Mouse (Mus musculus): ENCODE data around the gene Rnls. TPM values are rescaled to one million over a fixed set of nuclear protein-coding genes. Genes with fewer than 3 reads are reported as not detected.

Rnls gene
- total and polyA plus RNA-seq, 3 experiments, result 5.6 to 15.3 (median 13.5) TPM

- WGBS, result 56% methylated on average over 6 of the region's 6 CpGs
- H3K27ac ChIP-seq, result no peak overlapping the region
- no peak for TF ChIP-seq POLR2A (IDR thresholded peaks at IDR 0.05; ENCODE audit: insufficient read depth, low read depth, low read length)
- TF ChIP-seq EP300 (IDR thresholded peaks at IDR 0.05; ENCODE audit: insufficient read depth, low read depth, low read length), result no peak
- no peak for TF ChIP-seq CTCF (IDR thresholded peaks at IDR 0.05)
- H3K36me3 ChIP-seq (ENCODE audit: control insufficient read depth, insufficient read depth, low read length), result no peaks in the 10 kb centered on the region
- intact Hi-C loops (cut with DNase I), result no loop called here
- H3K27me3 ChIP-seq (ENCODE audit: control insufficient read depth, insufficient read depth, low read length), result no peaks in the 10 kb centered on the region
- no peak overlapping the region for H3K4me3 ChIP-seq
- no peaks in the 10 kb centered on the region for H3K4me1 ChIP-seq (ENCODE audit: control insufficient read depth, insufficient read depth, low read length)
- no peaks in the 10 kb centered on the region for H3K79me2 ChIP-seq (replicated peaks; ENCODE audit: control insufficient read depth, insufficient read depth, low read length)
- no peak overlapping the region for H3K9ac ChIP-seq (ENCODE audit: low read depth, low read length)
- DNase-seq, result no peak
Observed at GRCm38 (mm10) chr19:33178367-33178766, 213.7 kb downstream of the Rnls start.

- no peak overlapping the region for H3K27ac ChIP-seq
- H3K79me2 ChIP-seq (replicated peaks; ENCODE audit: control insufficient read depth, insufficient read depth, low read length), result no peaks in the 10 kb centered on the region
- no peaks in the 10 kb centered on the region for H3K36me3 ChIP-seq (ENCODE audit: control insufficient read depth, insufficient read depth, low read length)
- H3K9ac ChIP-seq (ENCODE audit: low read depth, low read length), result no peak overlapping the region
- TF ChIP-seq POLR2A (IDR thresholded peaks at IDR 0.05; ENCODE audit: insufficient read depth, low read depth, low read length) (no peak), EP300 (IDR thresholded peaks at IDR 0.05; ENCODE audit: insufficient read depth, low read depth, low read length) (no peak), CTCF (IDR thresholded peaks at IDR 0.05) (no peak)
- no peak for DNase-seq
- intact Hi-C loops (cut with DNase I), result no loop called here
- H3K27me3 ChIP-seq (ENCODE audit: control insufficient read depth, insufficient read depth, low read length), result no peaks in the 10 kb centered on the region
- no peaks in the 10 kb centered on the region for H3K4me1 ChIP-seq (ENCODE audit: control insufficient read depth, insufficient read depth, low read length)
- H3K4me3 ChIP-seq, result no peak overlapping the region
Observed at GRCm38 (mm10) chr19:33173991-33174390, 218.1 kb downstream of the Rnls start.

GRCm38 (mm10) chr19:33169881-33170280 is 222.2 kb downstream of the Rnls start:
- TF ChIP-seq CTCF (IDR thresholded peaks at IDR 0.05), result no peak
- no peak for TF ChIP-seq POLR2A (IDR thresholded peaks at IDR 0.05; ENCODE audit: insufficient read depth, low read depth, low read length)
- no peak for TF ChIP-seq EP300 (IDR thresholded peaks at IDR 0.05; ENCODE audit: insufficient read depth, low read depth, low read length)
- intact Hi-C loops (cut with DNase I), result no loop called here

GRCm38 (mm10) chr19:33167528-33168264 is 224.4 kb downstream of the Rnls start:
- intact Hi-C loops (cut with DNase I), result no loop called here
- no peaks in the 10 kb centered on the region for H3K4me1 ChIP-seq (ENCODE audit: control insufficient read depth, insufficient read depth, low read length)
- no peaks in the 10 kb centered on the region for H3K79me2 ChIP-seq (replicated peaks; ENCODE audit: control insufficient read depth, insufficient read depth, low read length)
- WGBS, result 72% methylated on average over 17 of the region's 17 CpGs
- H3K9ac ChIP-seq (ENCODE audit: low read depth, low read length), result no peak overlapping the region
- no peak overlapping the region for H3K27ac ChIP-seq
- no peak for TF ChIP-seq POLR2A (IDR thresholded peaks at IDR 0.05; ENCODE audit: insufficient read depth, low read depth, low read length)
- TF ChIP-seq EP300 (IDR thresholded peaks at IDR 0.05; ENCODE audit: insufficient read depth, low read depth, low read length), result no peak
- TF ChIP-seq CTCF (IDR thresholded peaks at IDR 0.05), result no peak
- no peak for DNase-seq
- no peaks in the 10 kb centered on the region for H3K36me3 ChIP-seq (ENCODE audit: control insufficient read depth, insufficient read depth, low read length)
- H3K4me3 ChIP-seq, result no peak overlapping the region
- no peaks in the 10 kb centered on the region for H3K27me3 ChIP-seq (ENCODE audit: control insufficient read depth, insufficient read depth, low read length)

More at GRCm38 (mm10) chr19:33169881-33170280, 222.2 kb downstream of the Rnls start:
- Histone ChIP-seq H3K27me3 (ENCODE audit: control insufficient read depth, insufficient read depth, low read length) (no peaks in the 10 kb centered on the region), H3K9ac (ENCODE audit: low read depth, low read length) (no peak overlapping the region), H3K4me3 (no peak overlapping the region), H3K79me2 (replicated peaks; ENCODE audit: control insufficient read depth, insufficient read depth, low read length) (no peaks in the 10 kb centered on the region), H3K36me3 (ENCODE audit: control insufficient read depth, insufficient read depth, low read length) (no peaks in the 10 kb centered on the region), H3K27ac (no peak overlapping the region), H3K4me1 (ENCODE audit: control insufficient read depth, insufficient read depth, low read length) (no peaks in the 10 kb centered on the region)
- 81% methylated on average over 6 of the region's 6 CpGs for WGBS
- no peak for DNase-seq

GRCm38 (mm10) chr19:33164801-33165200 is 227.3 kb downstream of the Rnls start:
- Histone ChIP-seq H3K79me2 (replicated peaks; ENCODE audit: control insufficient read depth, insufficient read depth, low read length) (no peaks in the 10 kb centered on the region), H3K4me3 (no peak overlapping the region), H3K27ac (no peak overlapping the region), H3K9ac (ENCODE audit: low read depth, low read length) (no peak overlapping the region), H3K4me1 (ENCODE audit: control insufficient read depth, insufficient read depth, low read length) (no peaks in the 10 kb centered on the region), H3K27me3 (ENCODE audit: control insufficient read depth, insufficient read depth, low read length) (no peaks in the 10 kb centered on the region), H3K36me3 (ENCODE audit: control insufficient read depth, insufficient read depth, low read length) (no peaks in the 10 kb centered on the region)
- no peak for TF ChIP-seq CTCF (IDR thresholded peaks at IDR 0.05)
- TF ChIP-seq POLR2A (IDR thresholded peaks at IDR 0.05; ENCODE audit: insufficient read depth, low read depth, low read length), result no peak
- TF ChIP-seq EP300 (IDR thresholded peaks at IDR 0.05; ENCODE audit: insufficient read depth, low read depth, low read length), result no peak
- 81% methylated on average over 5 of the region's 5 CpGs for WGBS
- no peak for DNase-seq
- intact Hi-C loops (cut with DNase I), result no loop called here

GRCm38 (mm10) chr19:33161903-33162302 is 230.2 kb downstream of the Rnls start:
- no peaks in the 10 kb centered on the region for H3K79me2 ChIP-seq (replicated peaks; ENCODE audit: control insufficient read depth, insufficient read depth, low read length)
- H3K9ac ChIP-seq (ENCODE audit: low read depth, low read length), result no peak overlapping the region
- 53% methylated on average over 1 of the region's 1 CpGs for WGBS
- no peak overlapping the region for H3K27ac ChIP-seq
- no peaks in the 10 kb centered on the region for H3K36me3 ChIP-seq (ENCODE audit: control insufficient read depth, insufficient read depth, low read length)
- TF ChIP-seq CTCF (IDR thresholded peaks at IDR 0.05) (no peak), POLR2A (IDR thresholded peaks at IDR 0.05; ENCODE audit: insufficient read depth, low read depth, low read length) (no peak)
- no peak for DNase-seq
- H3K27me3 ChIP-seq (ENCODE audit: control insufficient read depth, insufficient read depth, low read length), result no peaks in the 10 kb centered on the region
- H3K4me3 ChIP-seq, result no peak overlapping the region
- H3K4me1 ChIP-seq (ENCODE audit: control insufficient read depth, insufficient read depth, low read length), result no peaks in the 10 kb centered on the region
- intact Hi-C loops (cut with DNase I), result no loop called here

Data from heart, adult 2 months (tissue).